Mouse (Mus musculus) midbrain, embryonic 13.5 days (tissue): ENCODE measurements around the gene Cdkl4. TPM values are rescaled to one million over a fixed set of nuclear protein-coding genes. Genes with fewer than 3 reads are reported as not detected.

Experiments
- polyA plus RNA-seq: library from polyadenylated mRNA; unstranded; fragments of >200 nt; fragmentation: Nextera tagmentation; extraction: Ambion mirVana; gene quantifications from 2 replicates; pipeline ENCODE4 v1.2.1, GENCODE M21; 2015

The Cdkl4 gene
- polyA plus RNA-seq, 1 experiment from 2014 or later, result 2.9 TPM

Other genes with a start within 250 kb of the Cdkl4 start
- 1.6 and 2.7 TPM in 2 replicates for gene Gm10190, start 204.3 kb downstream of the Cdkl4 start, polyA plus RNA-seq
- gene Sos1, start 97.4 kb downstream of the Cdkl4 start, polyA plus RNA-seq, result 7.2 and 7.3 TPM in 2 replicates
- 22.6 and 23.5 TPM in 2 replicates for gene Map4k3, start 150.7 kb upstream of the Cdkl4 start, polyA plus RNA-seq